In the genomic region with DNA sequence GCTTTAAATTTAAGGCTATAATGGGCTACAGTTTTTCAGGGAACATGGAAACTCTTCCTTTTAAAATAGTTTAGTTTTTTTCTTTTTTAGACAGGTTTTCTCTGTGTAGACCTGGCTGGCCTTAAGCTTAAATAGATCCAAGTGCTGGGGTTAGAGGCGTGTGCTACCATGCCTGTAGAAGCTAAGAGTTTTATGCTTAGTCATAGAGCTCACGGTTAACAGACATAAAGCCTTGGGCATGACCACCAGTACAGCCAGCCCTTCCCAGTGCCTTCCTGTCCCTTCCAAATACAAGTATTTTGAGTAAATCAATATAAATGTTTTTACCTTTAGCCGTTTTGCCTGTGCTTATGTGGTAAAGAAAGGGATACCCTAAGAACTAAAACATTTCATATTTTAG, we compare ENCODE assay signal across 35 mouse cellular contexts. TPM values are rescaled to one million over a fixed set of nuclear protein-coding genes. Genes with fewer than 3 reads are reported as not detected.
"Had no signal": no experiment of that assay in that cellular context is flagged by ENCODE, and none has a peak within 500 bp of the region (broad histone marks: within the 10 kb centered on the region; RNA-seq: fewer than 3 reads in every experiment).

No protein-coding gene starts in this region.

- H3K27ac ChIP-seq: heart, adult 2 months; heart, embryonic 13.5 days; heart, embryonic 15.5 days; hindbrain, embryonic 13.5 days; hindbrain, embryonic 15.5 days; hindbrain, postnatal 0 days; kidney, embryonic 15.5 days; kidney, postnatal 0 days; layer of hippocampus, adult 2 months; left cerebral cortex, adult 2 months; limb, embryonic 10.5 days; limb, embryonic 12.5 days; liver, embryonic 14.5 days had no signal

- H3K27me3 ChIP-seq: heart, embryonic 13.5 days; heart, embryonic 15.5 days; hindbrain, embryonic 13.5 days; hindbrain, embryonic 15.5 days; kidney, embryonic 15.5 days; limb, embryonic 12.5 days had no signal

- H3K4me2 ChIP-seq: heart, embryonic 11.5 days; heart, embryonic 13.5 days; heart, embryonic 15.5 days; hindbrain, embryonic 13.5 days; hindbrain, embryonic 15.5 days; kidney, embryonic 15.5 days; limb, embryonic 12.5 days; liver, embryonic 11.5 days had no signal

- DNase-seq: gastrocnemius, postnatal 14 days; gastrocnemius, postnatal 36 days; heart, adult 11 months; heart, adult 2 months; heart, postnatal 14 days; heart, postnatal 36 days; kidney, adult 11 months; kidney, adult 2 months; kidney, adult 9 months; kidney, postnatal 14 days; kidney, postnatal 36 days; liver had no signal

- H3K4me3 ChIP-seq: heart, adult 2 months; heart, embryonic 13.5 days; heart, embryonic 15.5 days; hindbrain, embryonic 13.5 days; hindbrain, embryonic 15.5 days; kidney, embryonic 15.5 days; layer of hippocampus, adult 2 months; left cerebral cortex, adult 2 months; limb, embryonic 10.5 days; limb, embryonic 12.5 days had no signal

- H3K9ac ChIP-seq: heart, embryonic 13.5 days; heart, embryonic 15.5 days; hindbrain, embryonic 13.5 days; hindbrain, embryonic 15.5 days; kidney, embryonic 15.5 days; limb, embryonic 12.5 days; liver, embryonic 14.5 days had no signal

- ATAC-seq: hindbrain, postnatal 0 days had no signal

- H3K9me3 ChIP-seq: heart, embryonic 13.5 days; heart, embryonic 15.5 days; hindbrain, embryonic 13.5 days; hindbrain, embryonic 15.5 days; kidney, embryonic 15.5 days; limb, embryonic 10.5 days; limb, embryonic 12.5 days had no signal

- H3K4me1 ChIP-seq: heart, embryonic 13.5 days; heart, embryonic 15.5 days; hindbrain, embryonic 13.5 days; hindbrain, embryonic 15.5 days; kidney, embryonic 15.5 days; limb, embryonic 10.5 days; limb, embryonic 12.5 days had no signal

RNA-seq across cellular contexts. Expression of a gene that starts 19.2 kb away (rescaled TPM):
- total RNA-seq: gastrocnemius, adult 18-20 months; gastrocnemius, adult 8-10 months; gastrocnemius, postnatal 14 days; gastrocnemius, postnatal 36 days; heart, adult 2 months; heart, postnatal 14 days; heart, postnatal 36 days; hematopoietic stem cell, adult 5-6 weeks; hindbrain, postnatal 0 days; layer of hippocampus, adult 2 months; layer of hippocampus, postnatal 25 days; left cerebral cortex, adult 2 months; left cerebral cortex, postnatal 14 days; left cerebral cortex, postnatal 36 days had no signal
- polyA plus RNA-seq: gonadal fat pad, adult 2 months; heart, adult 2 months; heart, embryonic 11.5 days; heart, embryonic 15.5 days; heart, postnatal 0 days; kidney, adult 2 months; kidney, embryonic 15.5 days; kidney, postnatal 0 days; limb, embryonic 10.5 days; limb, embryonic 12.5 days; limb, embryonic 14.5 days; liver, embryonic 11.5 days; liver, embryonic 14.5 days had no signal
